Mouse (Mus musculus): ENCODE measurements around the gene Rims4.

Rims4 gene

GRCm38 (mm10) chr2:163918317-163919258 is at the start of gene Rims4:
TSS of gene Rims4 (minus strand) at chr2:163918683.
- DNase-seq (ENCODE audit: low read depth, low spot score) = no peak

DNA sequence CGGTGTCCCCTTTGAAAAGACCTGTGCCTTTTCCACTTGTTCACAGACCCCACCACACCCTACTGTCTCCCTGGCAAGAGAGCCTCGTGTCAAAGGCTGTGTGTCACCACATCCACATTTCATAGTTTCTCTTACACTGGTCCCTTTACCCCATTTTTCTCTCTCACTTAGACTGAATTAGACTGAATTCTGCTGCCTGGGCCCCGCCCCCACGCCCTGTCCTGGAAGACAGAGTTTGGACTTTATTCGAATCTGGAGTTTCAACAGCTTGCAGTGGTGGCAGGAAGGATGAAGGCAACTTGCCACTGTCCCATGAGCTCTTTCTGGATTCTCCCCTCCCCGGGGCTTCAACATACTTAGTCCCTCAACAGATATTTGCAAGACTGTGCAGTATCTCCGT is 47.2 kb upstream of the Rims4 start:
- no peak for DNase-seq (ENCODE audit: low read depth, low spot score)

- DNase-seq (ENCODE audit: low read depth, low spot score) = no peak
These were observed 46.4 kb upstream of the Rims4 start for GRCm38 (mm10) chr2:163964606-163965560.

GRCm38 (mm10) chr2:163953622-163954310 is 35.3 kb upstream of the Rims4 start:
- no peak for DNase-seq (ENCODE audit: low read depth, low spot score)

- no peak for DNase-seq (ENCODE audit: low read depth, low spot score)
These were observed 33.3 kb upstream of the Rims4 start for GRCm38 (mm10) chr2:163951770-163952169.

DNA sequence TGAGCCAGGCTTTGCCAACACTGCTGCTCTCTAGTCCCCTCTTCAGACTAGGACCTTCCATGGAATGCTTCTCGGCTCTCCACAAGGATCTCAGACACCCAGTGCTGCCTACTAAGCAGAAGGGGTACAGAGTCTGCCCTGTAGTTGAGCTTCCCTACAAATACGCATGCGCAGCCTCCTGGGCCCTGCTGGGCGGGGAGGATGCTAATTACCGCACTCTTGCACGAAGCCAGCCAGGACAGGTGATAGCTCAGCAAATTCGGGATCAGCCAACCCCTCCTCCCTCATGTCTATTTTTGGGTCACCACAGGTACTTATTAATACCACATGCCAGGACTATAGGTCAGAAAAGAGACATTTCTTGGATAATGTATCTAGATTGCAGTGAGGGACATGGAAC is 29.5 kb upstream of the Rims4 start:
- DNase-seq (ENCODE audit: low read depth, low spot score) = no peak

- no peak for DNase-seq (ENCODE audit: low read depth, low spot score)
These were observed 27.7 kb upstream of the Rims4 start for GRCm38 (mm10) chr2:163946221-163946620.

GRCm38 (mm10) chr2:163944511-163944910 is 26.0 kb upstream of the Rims4 start:
- no peak for DNase-seq (ENCODE audit: low read depth, low spot score)

- DNase-seq (ENCODE audit: low read depth, low spot score) = no peak
These were observed 24.6 kb upstream of the Rims4 start for GRCm38 (mm10) chr2:163943056-163943455.

GRCm38 (mm10) chr2:163939522-163939921 is 21.0 kb upstream of the Rims4 start:
- DNase-seq (ENCODE audit: low read depth, low spot score) = no peak

GRCm38 (mm10) chr2:163932151-163932550 is 13.7 kb upstream of the Rims4 start:
- no peak for DNase-seq (ENCODE audit: low read depth, low spot score)

DNA sequence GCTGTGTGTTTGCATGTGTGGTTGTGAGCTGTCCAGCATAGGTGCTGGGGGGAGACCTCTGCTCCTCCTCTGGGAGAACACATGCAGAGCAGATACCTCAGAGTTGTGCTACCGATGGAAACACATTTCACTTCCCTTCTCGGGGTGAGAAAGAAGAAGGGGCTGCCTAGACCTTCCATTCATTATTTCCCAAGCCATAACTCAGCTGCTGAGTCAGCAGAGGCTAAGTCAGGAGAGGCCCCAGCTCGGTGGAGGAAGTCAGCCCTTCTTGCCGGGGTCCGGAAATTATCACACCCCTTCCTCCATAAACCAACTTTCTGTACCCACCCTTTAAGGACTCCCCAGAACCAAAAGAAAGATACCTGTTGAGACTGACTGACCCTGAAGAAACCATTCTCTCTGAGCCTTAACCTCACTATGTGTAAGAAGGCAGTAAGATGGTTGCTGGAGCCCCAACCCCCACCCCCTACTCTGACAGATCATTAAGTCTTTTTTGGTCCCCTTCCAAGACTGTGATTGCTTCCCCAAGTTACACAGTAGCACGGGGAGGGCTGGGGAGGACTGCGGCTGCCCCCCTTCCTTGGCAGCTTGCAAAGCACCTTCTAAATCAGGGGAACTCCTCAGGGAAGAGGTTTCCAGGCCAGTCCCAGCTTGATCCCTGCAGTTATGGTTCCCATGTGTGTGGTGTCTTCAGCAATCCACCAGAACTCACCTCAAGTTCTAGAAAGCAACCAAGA is 10.1 kb upstream of the Rims4 start:
- DNase-seq (ENCODE audit: low read depth, low spot score) = no peak

- DNase-seq (ENCODE audit: low read depth, low spot score) = no peak
These were observed 6.6 kb upstream of the Rims4 start for GRCm38 (mm10) chr2:163925044-163925443.

- DNase-seq (ENCODE audit: low read depth, low spot score) = no peak
These were observed 6.0 kb upstream of the Rims4 start for GRCm38 (mm10) chr2:163924531-163924930.

DNA sequence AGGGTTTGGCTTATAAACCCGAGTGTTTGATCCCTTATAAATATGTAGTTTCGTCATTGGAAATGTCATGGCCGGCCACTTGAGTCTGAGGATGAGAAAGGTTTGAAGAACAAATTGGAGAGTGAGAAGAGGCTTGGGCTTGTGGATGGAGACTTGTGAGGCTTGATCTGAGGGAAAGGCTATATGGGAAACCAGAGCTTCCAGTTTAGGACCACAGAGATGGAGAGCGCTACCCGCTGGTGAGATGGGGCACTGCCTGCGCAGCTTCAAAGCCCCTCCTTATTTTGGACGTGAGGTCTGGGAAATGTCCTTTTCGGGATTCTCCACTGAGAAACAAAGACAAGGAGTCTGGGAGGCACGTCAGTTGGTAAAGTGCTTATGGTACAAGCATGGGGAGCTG is 4.6 kb upstream of the Rims4 start:
- DNase-seq (ENCODE audit: low read depth, low spot score) = no peak

DNA sequence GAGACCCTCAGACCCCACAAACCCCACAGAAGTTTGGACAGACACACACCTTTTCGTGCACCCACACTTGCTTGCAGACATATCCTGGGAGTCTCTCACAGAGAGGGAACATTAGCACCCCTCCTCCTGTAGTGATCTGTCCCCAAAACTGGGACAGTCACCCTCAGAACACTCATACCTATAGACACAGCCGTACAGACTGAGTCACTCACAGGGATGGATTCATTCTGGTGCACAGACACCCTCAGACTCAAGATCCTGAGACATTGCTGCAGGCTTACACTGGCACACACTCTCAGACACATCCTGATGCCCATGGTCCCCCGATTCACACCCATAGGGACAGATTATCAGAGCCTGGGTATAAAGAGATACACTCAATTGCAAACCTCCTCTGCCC is 1.1 kb upstream of the Rims4 start:
- DNase-seq (ENCODE audit: low read depth, low spot score) = no peak

DNA sequence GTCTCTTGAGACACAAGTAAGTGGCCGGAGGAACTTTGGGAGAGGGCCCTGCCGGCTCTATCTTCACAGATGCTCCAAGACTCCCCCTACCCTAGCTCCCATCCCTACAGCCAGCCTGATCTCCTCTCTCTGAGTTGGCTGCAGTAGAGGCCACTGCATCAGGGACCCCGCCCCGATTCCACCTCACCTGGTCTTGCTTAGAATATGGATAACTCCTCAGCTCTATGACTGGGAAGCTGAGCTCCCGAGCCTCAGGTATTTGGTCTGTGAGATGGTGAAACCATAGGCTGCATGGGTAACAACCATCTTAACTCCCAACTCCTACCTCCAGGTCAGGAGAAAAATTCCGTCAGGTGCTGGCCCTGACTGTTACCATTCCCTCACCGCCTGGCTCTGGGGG is 1.8 kb downstream of the Rims4 start:
- DNase-seq (ENCODE audit: low read depth, low spot score) = no peak

DNA sequence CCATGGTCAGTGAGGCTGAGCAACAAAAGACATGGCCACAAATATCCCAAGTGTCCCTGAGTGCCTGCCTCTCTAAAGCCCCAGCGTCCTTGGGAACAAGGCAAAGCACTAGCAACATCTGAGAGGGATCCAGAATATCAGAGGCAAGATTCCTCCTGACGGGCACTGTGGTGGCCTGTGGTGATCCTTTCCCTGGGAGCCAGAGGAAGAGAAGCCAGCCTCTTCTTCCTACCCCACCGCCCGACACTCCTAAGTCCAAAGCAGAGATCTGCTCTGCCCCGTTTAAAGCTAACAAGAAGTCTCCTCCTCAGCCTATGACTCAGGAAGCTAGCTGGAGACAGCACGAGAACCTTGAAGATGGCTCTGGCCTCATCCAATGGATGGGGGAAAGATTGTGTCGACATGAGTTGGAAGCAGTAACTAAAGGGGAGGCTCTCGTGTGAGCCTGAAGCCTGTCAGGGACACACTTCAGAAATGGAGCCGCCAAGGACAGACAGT is 3.1 kb downstream of the Rims4 start:
- DNase-seq (ENCODE audit: low read depth, low spot score) = no peak

DNA sequence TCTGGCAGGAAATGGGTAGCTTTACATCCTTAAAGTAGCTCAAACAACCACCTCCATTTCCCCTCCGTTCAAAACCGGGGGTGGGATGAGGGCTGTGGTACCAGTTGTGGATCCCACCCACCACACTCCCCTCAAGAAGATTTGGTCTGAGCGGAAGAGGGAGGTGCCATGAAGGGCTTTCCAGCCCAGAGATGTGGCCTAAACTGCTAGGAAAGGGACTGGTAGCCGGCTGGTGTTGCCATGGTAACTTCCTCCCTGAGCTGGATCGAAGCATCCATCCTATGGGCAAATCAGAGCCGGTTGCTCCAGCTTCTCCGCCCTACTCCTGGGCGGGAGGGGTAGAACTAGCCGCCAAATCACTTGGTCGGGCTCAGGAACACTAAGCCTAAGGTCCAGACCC is 4.4 kb downstream of the Rims4 start:
- no peak for DNase-seq (ENCODE audit: low read depth, low spot score)

DNA sequence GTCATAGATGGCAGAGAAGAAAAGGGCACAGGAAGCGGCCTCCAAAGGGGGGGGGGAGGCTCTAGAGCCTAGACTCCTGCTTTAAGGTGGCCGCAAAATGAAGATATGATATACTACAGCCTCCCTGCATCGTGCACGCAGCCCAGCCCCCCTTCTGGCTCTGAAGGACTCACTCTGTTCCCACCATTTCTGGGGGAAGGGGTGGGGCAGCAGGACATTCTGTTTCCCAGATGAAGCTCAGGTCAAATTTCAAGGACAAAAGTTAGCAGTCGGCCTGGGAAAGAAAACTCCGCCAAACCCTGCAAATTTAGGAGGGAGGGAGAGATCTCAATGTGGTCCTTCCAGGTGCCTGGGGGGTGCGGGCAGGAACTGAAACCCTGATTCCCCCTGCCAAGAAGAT is 4.8 kb downstream of the Rims4 start:
- no peak for DNase-seq (ENCODE audit: low read depth, low spot score)
